Mouse (Mus musculus): ENCODE data around the gene Gjc3. TPM values are rescaled to one million over a fixed set of nuclear protein-coding genes. Genes with fewer than 3 reads are reported as not detected.
A peak's percentile ranks its signal among the peaks of the same experiment; 100 is the strongest.

The Gjc3 gene
- total RNA-seq (2021): under 1 TPM; 0.31 to 0.51 TPM
- long read RNA-seq, experiment 1: 0 reads
- long read RNA-seq, experiment 2, full-length matches to known transcripts: 1 of 1 reads
- long read RNA-seq, experiment 2, partial matches to known transcripts: 0 of 1 reads
- long read RNA-seq, experiment 2, other reads (novel, unspliced or antisense): 0 of 1 reads

DNA sequence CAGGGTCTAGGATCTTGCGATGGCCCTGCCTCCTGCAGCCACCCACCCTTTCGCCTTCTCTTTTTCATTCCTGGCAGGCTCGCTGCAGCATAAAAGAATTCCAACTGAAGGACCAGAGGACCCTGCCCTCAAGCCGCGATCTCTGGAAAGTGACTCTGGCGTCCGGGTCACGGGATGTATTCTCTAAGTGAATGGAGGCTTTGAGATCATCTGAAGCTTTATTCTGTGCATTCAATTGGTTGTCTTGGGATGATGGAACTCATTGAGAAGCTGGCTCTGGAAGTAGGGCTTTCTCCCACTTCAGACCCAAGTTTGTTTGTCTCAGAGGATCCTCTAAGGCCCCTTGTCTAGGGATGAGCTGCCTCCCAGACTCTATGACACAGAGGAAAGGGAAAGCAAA is at the start of gene Gjc3:
Gene Gjc3, minus strand, starts transcription at position 154 of the 400 bp plus-strand sequence.
- intact Hi-C loops (cut with DNase I): no loop called here
- Histone ChIP-seq H3K4me3 (peak within 1 kb of the TSS; percentile 13; the same call in 1 of the 2 replicates), H3K27ac (no peak within 1 kb of the TSS)
- DNase-seq: no peak
- TF ChIP-seq CTCF (IDR thresholded peaks at IDR 0.05): no peak

DNA sequence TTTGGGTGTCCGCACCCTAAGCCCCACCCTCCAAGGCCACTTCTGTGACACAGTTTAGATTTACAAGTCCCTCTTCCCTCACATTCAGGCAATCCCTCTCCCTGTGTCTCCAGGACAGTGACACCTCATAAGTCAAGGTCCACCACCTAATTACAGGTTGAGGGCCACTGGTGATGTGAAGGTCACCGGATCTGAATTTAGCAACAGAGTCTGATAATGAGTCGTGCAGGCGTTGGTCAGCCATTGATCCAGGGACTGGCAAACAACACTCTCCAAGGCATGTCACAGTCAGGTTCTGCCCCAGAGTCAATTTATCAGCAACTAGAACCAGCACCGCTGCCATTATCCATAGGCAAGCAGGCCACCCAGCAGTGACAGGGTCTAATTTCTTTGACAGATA is 49.5 kb upstream of the Gjc3 start:
- Histone ChIP-seq H3K27ac (no peak overlapping the region), H3K4me3 (no peak overlapping the region)
- intact Hi-C loops (cut with DNase I): no loop called here
- no peak for TF ChIP-seq CTCF (IDR thresholded peaks at IDR 0.05)
- DNase-seq: no peak

DNA sequence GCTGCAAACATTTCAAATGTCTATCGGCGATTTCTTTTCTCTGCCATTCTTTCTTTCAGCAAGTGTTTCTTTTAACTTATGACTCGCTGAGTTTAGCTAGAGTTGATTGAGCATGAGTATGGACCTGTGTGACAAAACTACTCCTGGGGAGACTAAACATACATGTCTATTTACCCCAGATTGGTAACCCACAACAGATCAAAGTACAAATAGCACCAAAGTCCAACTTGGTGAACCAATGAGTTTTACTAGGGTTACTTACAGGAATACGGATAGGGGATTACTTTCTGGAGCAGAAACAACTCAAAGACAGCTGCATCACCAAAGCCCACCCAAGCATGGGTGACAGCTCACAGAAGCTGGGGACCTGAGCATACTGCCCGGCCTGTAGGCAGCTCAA is 46.5 kb upstream of the Gjc3 start:
- no peak for TF ChIP-seq CTCF (IDR thresholded peaks at IDR 0.05)

DNA sequence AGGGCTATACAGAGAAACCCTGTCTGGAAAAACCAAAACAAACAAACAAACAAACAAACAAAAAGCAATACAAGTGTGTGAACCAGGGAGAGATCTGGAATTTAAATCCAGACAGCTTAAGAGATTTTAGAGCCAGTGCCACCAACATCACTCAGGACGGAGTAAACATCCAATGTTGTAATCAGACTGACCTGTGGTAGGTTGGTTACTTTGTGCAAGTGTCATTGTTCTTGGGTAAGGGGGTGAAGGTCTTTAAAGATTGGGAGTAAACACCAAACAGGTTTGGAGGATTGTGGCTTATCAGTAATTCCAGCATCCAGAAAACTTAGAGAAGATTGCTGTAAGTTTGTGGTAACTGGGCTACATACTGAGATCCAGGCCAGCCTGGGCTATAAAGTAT is 23.5 kb upstream of the Gjc3 start:
- no peak overlapping the region for H3K27ac ChIP-seq
- TF ChIP-seq CTCF (IDR thresholded peaks at IDR 0.05): no peak
- intact Hi-C loops (cut with DNase I): no loop called here
- DNase-seq: no peak
- no peak overlapping the region for H3K4me3 ChIP-seq

More for the DNA sequence above, 46.5 kb upstream of the Gjc3 start:
- DNase-seq: no peak
- H3K27ac ChIP-seq: no peak overlapping the region
- H3K4me3 ChIP-seq: no peak overlapping the region
- intact Hi-C loops (cut with DNase I): no loop called here

DNA sequence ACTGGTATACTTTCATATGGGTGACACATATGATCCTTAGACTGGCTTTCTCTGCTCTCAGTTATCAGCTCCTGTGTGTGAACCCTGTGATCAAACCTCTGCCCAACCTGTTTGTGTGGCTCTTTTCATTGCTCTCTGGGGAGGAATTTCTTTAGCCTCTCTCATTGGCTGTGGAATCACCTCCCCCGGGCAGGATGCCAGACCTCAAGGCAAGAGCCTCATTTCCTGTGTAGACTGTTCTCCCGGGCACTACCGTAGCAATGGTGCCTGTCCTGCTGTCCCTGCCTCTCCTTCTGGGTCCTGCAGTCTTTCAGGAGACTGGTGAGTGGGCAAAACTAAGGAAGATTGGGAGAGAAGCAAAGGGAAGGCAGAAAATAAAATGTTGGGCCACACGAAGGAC is 18.4 kb upstream of the Gjc3 start, which contains the start of gene Azgp1:
Gene Azgp1, plus strand, starts transcription at position 221 of the 400 bp plus-strand sequence.
- no peak for TF ChIP-seq CTCF (IDR thresholded peaks at IDR 0.05)
- no peak for DNase-seq
- H3K27ac ChIP-seq: no peak within 1 kb of the TSS
- no peak within 1 kb of the TSS for H3K4me3 ChIP-seq
- intact Hi-C loops (cut with DNase I): no loop called here

DNA sequence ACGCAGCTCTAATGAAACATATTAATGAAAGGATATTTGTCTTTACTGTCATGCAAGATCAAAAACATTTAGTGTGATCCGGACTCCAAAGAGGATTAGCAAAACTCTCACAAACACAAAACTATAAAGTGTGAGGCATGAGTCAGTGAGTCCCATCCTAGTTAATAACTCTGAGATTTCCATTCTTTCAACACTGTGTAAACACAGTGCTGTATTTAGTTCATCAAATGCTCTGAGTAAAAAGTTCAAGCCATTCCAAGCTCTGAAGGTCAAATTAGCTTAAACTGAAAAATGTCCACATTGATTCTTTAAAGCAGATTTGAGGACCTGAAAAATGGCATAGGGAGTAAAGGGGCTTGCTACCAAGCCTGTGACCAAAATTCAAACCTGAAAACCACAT is 16.2 kb upstream of the Gjc3 start:
- DNase-seq: no peak
- Histone ChIP-seq H3K27ac (no peak overlapping the region), H3K4me3 (no peak overlapping the region)
- no peak for TF ChIP-seq CTCF (IDR thresholded peaks at IDR 0.05)
- intact Hi-C loops (cut with DNase I): no loop called here

DNA sequence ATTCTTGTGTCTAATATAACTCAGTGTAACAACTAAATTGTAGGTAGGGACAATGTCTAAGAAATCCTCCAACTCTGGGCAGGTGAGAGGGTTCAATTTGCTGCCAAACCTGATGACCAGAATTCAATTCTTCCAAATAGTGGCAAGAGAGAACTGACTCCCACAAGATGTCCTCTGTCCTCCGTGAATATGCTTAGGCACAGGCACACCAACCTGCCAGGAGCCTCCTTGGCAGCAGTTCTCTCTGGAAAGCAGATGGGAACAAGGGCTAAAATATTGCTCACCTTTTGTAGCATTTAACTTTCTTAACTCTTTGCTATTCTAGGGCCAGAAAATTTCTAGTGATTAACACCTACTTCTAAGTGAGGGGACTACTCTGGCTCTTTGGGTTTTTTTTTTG is 14.4 kb upstream of the Gjc3 start:
- Histone ChIP-seq H3K4me3 (no peak overlapping the region), H3K27ac (no peak overlapping the region)
- DNase-seq: no peak
- TF ChIP-seq CTCF (IDR thresholded peaks at IDR 0.05): no peak
- intact Hi-C loops (cut with DNase I): no loop called here

DNA sequence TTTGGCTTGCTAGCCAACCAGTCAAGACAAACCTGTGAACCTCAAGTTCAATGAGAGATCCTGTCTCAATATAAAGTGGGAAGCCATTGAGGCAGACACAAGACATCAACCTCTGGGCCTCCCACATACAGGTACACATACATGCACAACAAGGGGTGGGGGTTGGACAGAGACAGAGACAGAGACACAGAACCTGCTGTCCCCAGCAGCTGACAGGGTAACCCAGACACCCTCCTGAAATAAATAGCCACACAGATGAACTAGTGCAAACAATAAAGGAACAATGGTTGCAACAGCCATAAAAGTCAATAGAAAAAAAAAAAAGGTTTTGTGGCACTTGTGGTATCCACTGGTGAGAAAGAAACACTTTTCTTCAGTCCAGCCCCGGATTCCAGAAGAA is 12.5 kb upstream of the Gjc3 start:
- intact Hi-C loops (cut with DNase I): no loop called here
- no peak for DNase-seq
- H3K4me3 ChIP-seq: no peak overlapping the region
- TF ChIP-seq CTCF (IDR thresholded peaks at IDR 0.05): no peak
- H3K27ac ChIP-seq: no peak overlapping the region

DNA sequence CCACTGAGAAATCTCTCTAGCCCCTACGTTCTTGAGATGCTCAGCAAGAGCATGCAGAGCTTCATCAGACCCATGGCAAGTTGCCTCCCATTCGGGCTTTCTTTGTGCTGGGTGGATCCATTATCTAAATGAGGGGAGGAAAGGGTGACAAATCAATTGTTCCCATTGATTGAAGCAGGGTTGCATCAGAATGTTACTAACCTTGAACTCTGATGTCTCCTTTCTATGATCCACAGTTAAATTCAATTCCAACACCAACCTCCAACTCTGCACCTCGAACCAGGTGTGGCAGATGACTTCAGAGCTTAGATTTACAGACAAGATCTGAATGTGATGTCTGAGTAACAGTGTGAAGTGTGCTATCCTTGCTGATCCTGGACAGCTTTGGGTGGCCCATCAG is 11.8 kb upstream of the Gjc3 start:
- no peak overlapping the region for H3K4me3 ChIP-seq
- intact Hi-C loops (cut with DNase I): no loop called here
- no peak for DNase-seq
- TF ChIP-seq CTCF (IDR thresholded peaks at IDR 0.05): no peak
- H3K27ac ChIP-seq: no peak overlapping the region

DNA sequence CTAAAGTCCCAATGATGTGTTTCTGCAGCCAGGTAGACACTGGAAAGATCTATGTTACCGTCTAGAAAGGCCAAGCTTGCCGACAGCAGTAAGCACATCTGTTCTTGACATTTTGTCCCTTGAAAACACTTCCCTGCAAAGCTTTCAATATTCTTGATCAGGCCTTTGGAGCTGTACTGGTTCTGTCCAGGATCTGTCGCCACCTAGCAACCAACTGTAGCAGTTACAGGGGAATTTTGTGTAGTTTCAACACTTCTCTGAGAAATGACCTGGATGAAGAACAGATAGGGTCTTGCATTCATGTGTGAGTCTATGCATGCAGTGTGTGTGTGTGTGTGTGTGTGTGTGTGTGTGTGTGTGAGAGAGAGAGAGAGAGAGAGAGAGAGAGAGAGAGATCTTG is 10.8 kb upstream of the Gjc3 start:
- TF ChIP-seq CTCF (IDR thresholded peaks at IDR 0.05): peak; percentile 21; the same call in 1 of the 2 replicates
- Histone ChIP-seq H3K4me3 (no peak overlapping the region), H3K27ac (no peak overlapping the region)
- intact Hi-C loops (cut with DNase I): no loop called here
- DNase-seq: no peak

DNA sequence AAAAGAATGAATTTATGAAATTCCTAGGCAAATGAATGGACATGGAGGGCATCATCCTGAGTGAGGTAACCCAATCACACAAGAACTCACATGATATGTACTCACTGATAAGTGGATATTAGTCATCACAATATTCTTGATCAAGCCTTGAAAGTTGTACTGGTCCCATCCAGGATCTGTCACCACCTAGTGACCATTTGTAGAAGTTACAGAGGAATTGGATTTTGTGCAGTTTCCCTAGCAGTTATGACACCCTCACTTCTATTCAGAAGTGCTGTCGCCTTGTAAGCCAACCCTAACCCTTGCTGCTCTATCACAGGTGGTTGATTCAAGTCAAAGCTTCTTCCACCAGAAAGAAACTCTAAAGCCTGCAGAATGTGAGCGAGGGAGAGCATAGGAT is 10.3 kb upstream of the Gjc3 start:
- peak; percentile 5; the same call in 1 of the 2 replicates for TF ChIP-seq CTCF (IDR thresholded peaks at IDR 0.05)
- H3K27ac ChIP-seq: no peak overlapping the region
- DNase-seq: no peak
- intact Hi-C loops (cut with DNase I): no loop called here
- H3K4me3 ChIP-seq: no peak overlapping the region

DNA sequence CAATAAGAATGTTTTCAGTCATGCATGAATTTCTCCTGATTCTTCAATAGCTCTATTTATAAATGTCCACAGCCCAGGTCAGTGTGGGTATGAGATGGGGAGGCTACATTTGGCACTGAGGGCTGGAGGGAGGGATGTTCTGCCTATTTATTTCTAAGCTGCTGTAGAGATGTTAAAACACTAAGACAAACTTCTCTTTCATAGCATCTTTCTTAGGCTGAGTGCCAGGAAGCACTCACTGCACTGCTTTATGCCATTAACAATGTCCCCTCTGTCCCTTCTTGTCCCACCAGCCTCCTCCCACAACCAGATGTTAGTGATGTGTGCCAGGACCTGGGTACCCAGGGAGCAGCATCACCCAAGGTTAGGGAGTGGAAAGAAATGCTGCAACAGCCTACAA is 3.6 kb upstream of the Gjc3 start:
- DNase-seq: no peak
- intact Hi-C loops (cut with DNase I): no loop called here
- Histone ChIP-seq H3K27ac (no peak overlapping the region), H3K4me3 (no peak overlapping the region)
- no peak for TF ChIP-seq CTCF (IDR thresholded peaks at IDR 0.05)

DNA sequence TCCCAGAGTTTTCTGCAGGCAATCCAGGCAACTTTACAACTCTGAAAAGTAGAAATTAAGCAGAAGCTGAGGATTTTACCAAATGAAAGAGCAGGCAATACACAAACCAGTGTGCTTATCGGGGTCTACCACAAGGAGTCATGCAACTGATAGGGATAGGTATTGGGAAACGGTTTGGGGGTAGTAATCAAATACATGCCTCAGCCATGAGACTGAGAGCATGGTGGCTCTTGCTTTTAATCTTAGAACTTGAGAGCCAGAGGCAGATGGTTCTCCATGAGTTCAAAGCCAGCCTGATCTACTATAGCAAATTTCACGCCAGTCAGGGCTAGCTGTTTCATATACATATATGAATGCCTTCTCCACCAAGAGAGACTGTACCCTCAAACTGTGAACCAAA is 6.5 kb downstream of the Gjc3 start:
- DNase-seq: no peak
- Histone ChIP-seq H3K27ac (no peak overlapping the region), H3K4me3 (no peak overlapping the region)
- no peak for TF ChIP-seq CTCF (IDR thresholded peaks at IDR 0.05)
- intact Hi-C loops (cut with DNase I): no loop called here

DNA sequence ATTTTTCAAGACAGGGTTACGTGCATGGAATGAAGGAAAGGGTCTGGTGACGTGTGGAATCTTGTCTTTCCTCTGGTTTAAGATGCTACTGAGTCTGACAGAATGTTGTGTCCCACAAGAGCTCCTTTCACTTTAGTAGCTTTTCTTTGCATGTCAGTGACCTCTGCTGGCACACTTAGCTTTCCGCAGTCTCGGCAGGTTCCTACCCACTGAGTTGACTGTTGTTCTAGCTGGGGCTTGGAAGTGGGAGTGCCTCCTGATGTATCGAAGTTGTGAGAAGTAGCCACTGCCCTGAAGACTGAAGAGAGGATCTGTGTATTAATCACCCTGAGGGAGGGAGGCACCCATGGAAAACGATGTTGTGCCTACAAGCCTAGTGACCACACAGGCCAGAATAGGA is 11.7 kb downstream of the Gjc3 start:
- peak; percentile 35 for TF ChIP-seq CTCF (IDR thresholded peaks at IDR 0.05)
- intact Hi-C loops (cut with DNase I): no loop called here
- DNase-seq: no peak
- Histone ChIP-seq H3K4me3 (no peak overlapping the region), H3K27ac (no peak overlapping the region)

All from gastrocnemius, adult 2 months (tissue).